Mouse (Mus musculus) lung, adult 2 months (tissue): ENCODE data around the gene Trp53i13. TPM values are rescaled to one million over a fixed set of nuclear protein-coding genes. Genes with fewer than 3 reads are reported as not detected.

Experiments used
- DNase-seq: peaks from one replicate; pipeline ENCODE4 v3.0.0; 2022
- H3K4me1 ChIP-seq: fragments of 200-500 bp; 2 replicates; pipeline ENCODE4 v1.6.1; 2011; ENCODE audit warnings: low read length; ENCODE audit not compliant: control insufficient read depth, insufficient read depth
- H3K4me3 ChIP-seq: fragments of 200-500 bp; replicated peaks from 2 replicates; pipeline ENCODE3; 2011; ENCODE audit warnings: low read depth, mild to moderate bottlenecking, control low read depth, low read length; ENCODE audit errors: extremely low read depth
- CTCF ChIP-seq: fragments of 200-500 bp; IDR thresholded peaks from 2 replicates; pipeline ENCODE4 v1.5.1; 2011; ENCODE audit warnings: mild to moderate bottlenecking, low read length, control low read depth; ENCODE audit not compliant: insufficient read depth
- POLR2A ChIP-seq: fragments of 200-500 bp; IDR thresholded peaks from 2 replicates; pipeline ENCODE4 v1.6.1; 2011; ENCODE audit warnings: low read depth, mild to moderate bottlenecking, control low read depth, low read length, borderline replicate concordance; ENCODE audit errors: extremely low read depth
- WGBS: fragments of 180-500 bp; shearing (Covaris S2); methylation state at CpG from one replicate; pipeline ENCODE4 v1.1.7; 2018; 5-methylcytosine and 5-hydroxymethylcytosine counted together
- polyA plus RNA-seq: library from polyadenylated mRNA; depleted of rRNA; stranded (reverse); fragments of >200 nt; gene quantifications from 2 replicates; pipeline ENCODE4 v1.2.3, GENCODE M21; 2012

Trp53i13 gene
- polyA plus RNA-seq, 1 experiment: 31.8 TPM

DNA sequence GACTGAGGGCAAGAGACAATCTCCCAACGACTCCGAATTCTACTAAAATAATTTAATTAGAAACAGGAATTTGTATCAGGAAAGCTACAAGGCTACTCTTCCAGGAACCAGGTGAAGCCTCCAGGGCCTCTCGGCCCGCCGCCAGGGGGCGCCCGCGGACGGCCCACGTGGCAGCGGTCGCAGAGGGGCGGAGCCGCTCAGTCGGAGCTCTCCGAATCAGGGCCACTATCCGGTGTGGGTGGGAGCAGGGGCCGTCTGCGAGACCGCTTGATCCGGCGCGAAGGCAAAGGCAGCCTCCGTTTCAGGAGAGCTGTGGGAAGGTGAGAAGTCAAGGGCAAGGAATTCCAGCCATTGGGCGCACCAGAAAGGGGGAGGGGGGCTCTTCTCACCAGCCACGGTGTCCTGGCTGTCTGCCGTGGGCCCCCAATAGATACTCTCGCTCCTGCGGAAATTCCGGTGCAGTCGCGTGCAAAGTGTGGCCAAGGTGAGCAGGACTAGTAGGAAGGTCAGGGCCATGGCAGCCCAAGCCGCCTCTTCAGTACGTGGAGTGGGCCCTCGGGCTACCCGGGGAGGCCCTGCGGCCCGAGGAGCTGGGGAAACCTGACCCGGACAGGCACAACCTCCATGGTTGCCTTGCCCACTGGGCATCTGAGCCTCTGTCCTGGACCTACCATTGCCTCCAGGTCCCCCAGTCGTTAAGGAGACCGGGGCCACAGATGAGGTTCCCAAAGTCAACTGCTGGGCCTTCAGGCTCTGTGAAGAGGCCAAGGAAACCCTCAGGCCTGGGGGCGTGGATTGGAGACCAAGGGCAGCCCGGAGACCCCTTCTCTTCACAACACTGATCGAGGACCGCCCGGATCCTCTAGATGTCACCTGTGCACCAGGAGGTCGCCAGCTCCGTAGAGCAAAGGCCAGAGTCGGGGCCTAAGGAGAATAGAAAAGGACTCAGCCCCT is 7.4 kb downstream of the Trp53i13 start:
- WGBS: 23% methylated on average over 49 of the region's 49 CpGs
- TF ChIP-seq POLR2A (no peak), CTCF (peak; percentile 40)
- Histone ChIP-seq H3K4me1 (peaks cover 17% of the 10 kb centered on the region), H3K4me3 (peak overlapping the region; percentile 64)
- DNase-seq: peak; percentile 80

DNA sequence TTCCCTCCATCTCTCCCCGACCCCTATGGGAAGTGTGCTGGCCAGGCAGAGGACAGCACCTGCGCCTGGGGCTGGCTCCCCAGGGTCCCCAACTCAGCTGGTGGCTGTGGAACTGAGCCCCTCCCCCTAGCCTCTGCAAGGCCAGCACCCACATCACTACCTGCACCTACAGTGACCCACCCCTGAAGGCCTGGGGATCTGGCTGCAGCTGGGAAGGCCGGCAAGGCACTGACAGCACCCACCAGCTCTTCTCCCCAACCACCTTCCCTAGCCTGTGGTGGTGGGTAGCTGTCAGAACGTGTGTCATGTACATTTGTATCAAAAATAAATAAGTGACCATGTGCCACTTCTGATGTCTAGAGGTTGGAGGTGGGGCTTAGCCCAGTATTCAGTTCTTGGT is 8.4 kb downstream of the Trp53i13 start:
- 65% methylated on average over 4 of the region's 4 CpGs for WGBS
- DNase-seq: no peak
- Histone ChIP-seq H3K4me3 (no peak overlapping the region), H3K4me1 (peaks cover 23% of the 10 kb centered on the region)
- TF ChIP-seq CTCF (no peak), POLR2A (no peak)

DNA sequence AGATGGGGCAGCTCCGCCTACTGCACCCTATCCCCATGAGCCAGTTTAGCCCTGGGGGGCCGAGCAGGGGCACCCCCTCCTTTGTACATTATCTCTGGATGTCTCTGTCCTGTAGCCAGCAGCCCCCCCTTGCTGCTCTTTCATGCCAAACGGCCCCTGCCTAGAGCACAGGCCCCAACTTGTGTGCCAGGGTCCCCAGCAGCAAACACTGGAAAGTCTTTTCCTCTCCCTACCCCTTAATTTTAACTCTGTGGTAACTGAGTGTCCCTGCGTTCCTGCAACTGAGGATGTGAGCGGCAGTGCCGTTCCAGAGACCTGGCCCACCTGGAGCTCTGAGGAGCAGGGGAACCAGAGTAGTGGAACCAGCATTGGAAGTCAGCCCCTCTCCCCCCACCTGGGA is 8.8 kb downstream of the Trp53i13 start:
- H3K4me1 ChIP-seq: peaks cover 21% of the 10 kb centered on the region
- H3K4me3 ChIP-seq: no peak overlapping the region
- 82% methylated on average over 6 of the region's 6 CpGs for WGBS
- TF ChIP-seq POLR2A (no peak), CTCF (no peak)
- DNase-seq: peak; percentile 3

DNA sequence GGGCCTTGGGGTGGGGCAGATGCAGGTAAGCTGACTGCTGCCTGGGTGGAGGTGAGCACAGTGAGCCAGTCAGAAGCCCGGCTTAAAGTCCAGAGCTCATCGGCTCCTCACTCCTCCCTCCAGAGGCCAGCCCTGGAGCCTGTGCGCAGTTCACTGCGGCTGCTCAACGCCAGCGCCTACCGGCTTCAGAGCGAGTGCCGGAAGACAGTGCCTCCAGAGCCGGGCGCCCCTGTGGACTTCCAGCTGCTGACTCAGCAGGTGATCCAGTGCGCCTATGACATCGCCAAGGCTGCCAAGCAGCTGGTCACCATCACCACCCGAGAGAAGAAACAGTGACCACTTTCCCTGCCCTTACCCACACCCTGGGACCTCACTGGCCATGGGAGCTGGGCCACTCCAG is 9.5 kb downstream of the Trp53i13 start:
- 80% methylated on average over 14 of the region's 14 CpGs for WGBS
- peaks cover 21% of the 10 kb centered on the region for H3K4me1 ChIP-seq
- no peak overlapping the region for H3K4me3 ChIP-seq
- peak; percentile 8 for DNase-seq
- TF ChIP-seq POLR2A: no peak

DNA sequence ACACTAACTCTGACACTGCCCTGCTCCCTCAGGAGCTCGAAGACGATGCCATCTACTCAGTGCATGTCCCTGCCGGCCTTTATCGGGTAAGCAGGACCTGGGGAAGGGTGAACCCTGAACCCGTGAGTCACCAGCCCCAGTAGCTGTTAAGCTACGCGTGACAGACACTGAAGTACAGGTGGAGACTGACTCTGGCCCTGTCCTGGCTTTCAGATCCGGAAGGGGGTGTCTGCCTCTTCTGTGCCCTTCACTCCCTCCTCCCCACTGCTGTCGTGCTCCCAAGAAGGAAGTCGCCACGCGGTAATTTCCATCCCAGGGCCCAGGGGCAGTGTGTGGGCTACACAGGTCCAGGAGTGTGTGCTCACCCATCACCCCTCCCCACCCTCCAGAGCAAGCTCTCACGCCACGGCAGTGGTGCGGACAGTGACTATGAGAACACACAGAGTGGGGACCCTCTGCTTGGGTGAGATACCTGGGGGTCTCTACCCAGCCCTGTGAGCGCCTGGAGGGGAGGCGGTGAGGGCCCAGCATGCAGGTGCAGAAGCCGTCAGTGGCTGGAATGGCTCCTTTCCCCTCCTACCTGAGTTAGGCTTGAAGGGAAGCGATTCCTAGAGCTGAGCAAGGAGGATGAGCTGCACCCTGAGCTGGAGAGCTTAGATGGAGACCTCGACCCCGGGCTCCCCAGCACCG is 10.3 kb downstream of the Trp53i13 start:
- DNase-seq: peak; percentile 2
- TF ChIP-seq CTCF (no peak), POLR2A (no peak)
- H3K4me3 ChIP-seq: no peak overlapping the region
- WGBS: 81% methylated on average over 22 of the region's 22 CpGs
- peaks cover 21% of the 10 kb centered on the region for H3K4me1 ChIP-seq

DNA sequence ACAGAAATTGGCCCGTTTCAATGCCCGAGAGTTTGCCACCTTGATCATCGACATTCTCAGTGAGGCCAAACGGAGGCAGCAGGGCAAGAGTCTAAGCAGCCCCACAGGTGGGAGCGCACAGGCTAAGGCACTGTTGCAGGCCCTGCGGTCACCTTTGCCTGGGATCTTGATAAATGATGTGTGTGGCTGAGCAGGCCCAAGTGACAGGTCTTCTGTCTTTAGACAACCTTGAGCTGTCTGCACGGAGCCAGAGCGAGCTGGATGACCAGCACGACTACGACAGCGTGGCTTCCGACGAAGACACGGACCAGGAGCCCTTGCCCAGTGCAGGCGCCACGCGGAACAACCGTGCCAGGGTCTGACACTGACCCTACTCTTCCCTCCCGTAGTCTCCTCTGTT is 11.4 kb downstream of the Trp53i13 start:
- Histone ChIP-seq H3K4me1 (peaks cover 21% of the 10 kb centered on the region), H3K4me3 (no peak overlapping the region)
- no peak for TF ChIP-seq POLR2A
- no peak for TF ChIP-seq CTCF
- DNase-seq: no peak
- 91% methylated on average over 19 of the region's 19 CpGs for WGBS

DNA sequence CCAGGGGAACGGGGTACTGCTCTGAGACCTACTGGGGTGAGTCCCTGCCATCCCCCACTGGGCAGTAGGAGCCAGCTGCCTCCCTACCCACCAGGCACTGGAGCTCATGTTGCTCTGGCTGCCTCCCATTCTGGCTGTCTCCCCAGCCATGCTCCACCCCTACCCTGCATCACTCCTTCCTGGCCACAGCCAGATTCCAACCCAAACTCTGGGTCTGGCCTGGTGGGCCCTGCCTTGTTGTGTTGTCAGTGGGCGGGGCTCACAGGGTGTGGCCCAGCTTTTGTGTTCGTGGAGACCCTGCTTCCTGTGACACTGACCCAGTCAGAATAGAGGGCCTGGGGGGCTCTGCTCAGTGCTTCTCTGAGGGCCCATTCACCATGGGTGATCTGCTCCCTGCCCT is 12.3 kb downstream of the Trp53i13 start:
- 60% methylated on average over 3 of the region's 3 CpGs for WGBS

DNA sequence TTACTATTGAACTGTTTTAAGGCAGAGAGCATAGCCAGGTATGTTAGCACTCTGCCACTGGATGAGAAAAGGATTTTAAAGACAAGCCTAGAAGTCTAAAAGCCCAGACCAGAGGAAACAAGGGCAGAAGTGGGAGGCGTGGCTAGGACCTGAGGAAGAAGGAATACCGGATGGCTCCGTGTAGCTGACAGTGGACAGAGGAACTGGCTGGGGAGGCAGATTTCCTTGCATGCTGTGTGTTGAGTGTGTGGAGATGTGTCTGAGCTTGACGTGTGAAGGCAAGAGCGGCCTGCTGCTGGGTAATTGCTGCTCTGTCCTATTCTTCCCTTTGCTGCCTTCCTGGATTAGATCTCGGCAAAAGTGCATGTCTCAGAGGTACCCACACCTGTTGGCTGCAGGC is 13.3 kb downstream of the Trp53i13 start:
- 69% methylated on average over 6 of the region's 6 CpGs for WGBS
- peaks cover 26% of the 10 kb centered on the region for H3K4me1 ChIP-seq
- DNase-seq: no peak
- no peak for TF ChIP-seq CTCF
- TF ChIP-seq POLR2A: no peak
- no peak overlapping the region for H3K4me3 ChIP-seq

More for the DNA sequence above, 12.3 kb downstream of the Trp53i13 start:
- no peak for DNase-seq
- peaks cover 22% of the 10 kb centered on the region for H3K4me1 ChIP-seq
- H3K4me3 ChIP-seq: no peak overlapping the region
- TF ChIP-seq CTCF (no peak), POLR2A (no peak)

DNA sequence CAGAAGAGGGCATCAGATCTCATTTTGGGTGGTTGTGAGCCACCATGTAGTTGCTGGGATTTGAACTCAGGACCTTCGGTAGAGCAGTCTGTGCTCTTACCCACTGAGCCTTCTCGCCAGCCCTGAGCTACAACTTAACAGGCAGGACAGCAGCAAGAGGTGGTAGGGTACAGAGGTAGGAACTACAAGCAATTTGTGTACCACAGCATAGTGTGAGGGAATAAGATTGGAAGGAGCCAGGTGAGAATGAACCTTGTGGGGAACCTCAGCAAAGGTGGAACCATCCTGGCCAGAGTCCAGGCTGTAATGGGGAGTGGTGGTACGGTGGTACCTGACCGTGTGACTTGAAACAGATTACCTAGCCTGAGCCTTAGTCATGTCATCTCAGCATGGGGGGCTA is 13.8 kb downstream of the Trp53i13 start:
- WGBS: 94% methylated on average over 4 of the region's 4 CpGs
- DNase-seq: no peak
- TF ChIP-seq CTCF (no peak), POLR2A (no peak)
- Histone ChIP-seq H3K4me1 (peaks cover 30% of the 10 kb centered on the region), H3K4me3 (no peak overlapping the region)
